Mouse (Mus musculus): ENCODE data around the gene Bmp8a. TPM values are rescaled to one million over a fixed set of nuclear protein-coding genes. Genes with fewer than 3 reads are reported as not detected.

The Bmp8a gene
- polyA plus RNA-seq (2015; fragmentation: Nextera tagmentation; extraction: Ambion mirVana): 0.09 and 0.21 TPM in 2 replicates

- no peaks in the 10 kb centered on the region for H3K36me3 ChIP-seq (ENCODE audit: control insufficient read depth, insufficient read depth)
- H3K27me3 ChIP-seq (ENCODE audit: control insufficient read depth, insufficient read depth, low read depth, low read length): peaks cover 39% of the 10 kb centered on the region
- H3K9ac ChIP-seq (ENCODE audit: low read depth, low read length): peak within 1 kb of the TSS; percentile 33; the same call in 1 of the 2 replicates
- H3K27ac ChIP-seq (ENCODE audit: low read length): no peak within 1 kb of the TSS
- peak; percentile 77 for ATAC-seq (ENCODE audit: low read depth)
- under 1% methylated on average over 65 of the region's 65 CpGs for WGBS (ENCODE audit: insufficient replicate concordance)
- peaks cover 14% of the 10 kb centered on the region for H3K4me1 ChIP-seq (ENCODE audit: control insufficient read depth, low read depth, low read length)
- H3K9me3 ChIP-seq (replicated peaks; ENCODE audit: control insufficient read depth, low read length): no peaks in the 10 kb centered on the region
- H3K4me3 ChIP-seq (ENCODE audit: low read depth, low read length): peak within 1 kb of the TSS; percentile 62
- peak within 1 kb of the TSS; percentile 77 for H3K4me2 ChIP-seq (ENCODE audit: low read depth, low read length)
These were observed at the start of gene Bmp8a for GRCm38 (mm10) chr4:123342642-123343470. Gene Bmp8a, minus strand, starts transcription at chr4:123343252.

DNA sequence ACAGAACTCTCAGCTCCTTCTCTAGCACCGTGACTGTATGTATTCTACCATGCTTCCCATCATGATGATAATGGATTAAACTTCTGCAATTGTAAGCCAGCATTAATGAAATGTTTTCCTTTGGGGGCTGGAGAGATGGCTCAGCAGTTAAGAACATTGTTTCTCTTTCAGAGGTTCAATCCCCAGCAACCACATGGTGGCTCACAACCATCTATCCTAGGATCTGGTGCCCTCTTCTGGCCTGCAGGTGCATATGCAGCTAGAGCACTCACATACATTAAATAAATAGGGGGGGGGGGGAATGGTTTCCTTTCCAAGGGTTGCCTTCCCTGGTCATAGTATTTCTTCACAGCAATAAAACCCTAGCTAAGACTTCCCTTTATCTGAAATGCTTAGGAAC, 49.1 kb upstream of the Bmp8a start:
- Histone ChIP-seq H3K9ac (ENCODE audit: low read depth, low read length) (no peak overlapping the region), H3K9me3 (replicated peaks; ENCODE audit: control insufficient read depth, low read length) (no peaks in the 10 kb centered on the region), H3K4me3 (ENCODE audit: low read depth, low read length) (no peak overlapping the region), H3K27me3 (ENCODE audit: control insufficient read depth, insufficient read depth, low read depth, low read length) (no peaks in the 10 kb centered on the region), H3K4me1 (ENCODE audit: control insufficient read depth, low read depth, low read length) (no peaks in the 10 kb centered on the region), H3K27ac (ENCODE audit: low read length) (no peak overlapping the region), H3K4me2 (ENCODE audit: low read depth, low read length) (no peak overlapping the region), H3K36me3 (ENCODE audit: control insufficient read depth, insufficient read depth) (peaks cover 20% of the 10 kb centered on the region)
- WGBS (ENCODE audit: insufficient replicate concordance): 97% methylated on average over 1 of the region's 1 CpGs
- no peak for ATAC-seq (ENCODE audit: low read depth)

DNA sequence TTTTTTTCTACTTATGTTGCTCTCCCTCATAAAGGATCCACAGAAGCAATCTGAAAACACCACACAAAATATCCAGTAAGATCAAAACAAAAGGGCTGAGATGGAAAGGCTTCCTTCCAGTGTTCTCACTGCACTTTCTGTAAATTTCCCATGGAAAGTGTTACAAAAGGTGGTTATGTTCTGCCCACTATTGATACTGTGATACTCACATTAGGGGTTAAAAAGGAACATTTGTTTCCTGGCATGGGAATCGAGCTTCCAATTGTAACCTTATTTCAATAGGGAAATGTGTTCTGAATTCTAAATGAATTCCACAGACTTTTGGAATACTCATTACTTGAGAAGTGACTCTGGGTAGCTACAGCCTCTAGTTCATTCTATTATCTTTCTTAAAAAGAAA, 42.0 kb upstream of the Bmp8a start:
- Histone ChIP-seq H3K4me3 (ENCODE audit: low read depth, low read length) (no peak overlapping the region), H3K9me3 (replicated peaks; ENCODE audit: control insufficient read depth, low read length) (no peaks in the 10 kb centered on the region), H3K9ac (ENCODE audit: low read depth, low read length) (no peak overlapping the region), H3K27me3 (ENCODE audit: control insufficient read depth, insufficient read depth, low read depth, low read length) (no peaks in the 10 kb centered on the region), H3K4me1 (ENCODE audit: control insufficient read depth, low read depth, low read length) (no peaks in the 10 kb centered on the region), H3K27ac (ENCODE audit: low read length) (no peak overlapping the region), H3K4me2 (ENCODE audit: low read depth, low read length) (no peak overlapping the region), H3K36me3 (ENCODE audit: control insufficient read depth, insufficient read depth) (peaks cover 31% of the 10 kb centered on the region)
- no peak for ATAC-seq (ENCODE audit: low read depth)
- 66% methylated on average over 1 of the region's 1 CpGs for WGBS (ENCODE audit: insufficient replicate concordance)

GRCm38 (mm10) chr4:123383173-123383572, 40.1 kb upstream of the Bmp8a start:
- ATAC-seq (ENCODE audit: low read depth): no peak
- 77% methylated on average over 7 of the region's 7 CpGs for WGBS (ENCODE audit: insufficient replicate concordance)
- H3K36me3 ChIP-seq (ENCODE audit: control insufficient read depth, insufficient read depth): peaks cover 29% of the 10 kb centered on the region
- H3K4me2 ChIP-seq (ENCODE audit: low read depth, low read length): no peak overlapping the region
- no peak overlapping the region for H3K27ac ChIP-seq (ENCODE audit: low read length)
- H3K4me1 ChIP-seq (ENCODE audit: control insufficient read depth, low read depth, low read length): no peaks in the 10 kb centered on the region
- H3K27me3 ChIP-seq (ENCODE audit: control insufficient read depth, insufficient read depth, low read depth, low read length): no peaks in the 10 kb centered on the region
- no peak overlapping the region for H3K9ac ChIP-seq (ENCODE audit: low read depth, low read length)
- no peak overlapping the region for H3K4me3 ChIP-seq (ENCODE audit: low read depth, low read length)
- H3K9me3 ChIP-seq (replicated peaks; ENCODE audit: control insufficient read depth, low read length): no peaks in the 10 kb centered on the region

DNA sequence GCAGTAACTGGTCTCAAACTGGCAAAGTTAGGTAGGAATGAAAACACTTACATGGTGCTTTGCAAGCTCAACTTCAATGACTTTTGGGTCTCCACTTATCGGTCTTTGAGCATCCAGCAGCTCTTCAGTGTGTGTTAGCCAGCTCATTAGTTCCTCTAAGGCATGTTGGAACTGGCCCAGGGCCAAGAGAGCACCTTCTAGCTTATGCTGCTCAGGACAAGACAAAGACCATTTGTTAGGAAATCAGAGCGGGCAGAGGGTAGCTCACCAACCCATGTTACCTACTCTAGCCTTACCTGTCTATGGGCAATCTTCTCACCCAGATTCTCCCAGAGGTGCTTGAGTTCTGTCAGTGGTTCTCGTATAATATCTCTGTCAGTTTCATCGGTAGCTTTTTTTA, 39.0 kb upstream of the Bmp8a start:
- H3K4me2 ChIP-seq (ENCODE audit: low read depth, low read length): no peak overlapping the region

GRCm38 (mm10) chr4:123381598-123381997, 38.5 kb upstream of the Bmp8a start:
- Histone ChIP-seq H3K9me3 (replicated peaks; ENCODE audit: control insufficient read depth, low read length) (no peaks in the 10 kb centered on the region), H3K36me3 (ENCODE audit: control insufficient read depth, insufficient read depth) (peaks cover 30% of the 10 kb centered on the region), H3K27me3 (ENCODE audit: control insufficient read depth, insufficient read depth, low read depth, low read length) (no peaks in the 10 kb centered on the region), H3K4me1 (ENCODE audit: control insufficient read depth, low read depth, low read length) (no peaks in the 10 kb centered on the region), H3K4me3 (ENCODE audit: low read depth, low read length) (no peak overlapping the region), H3K9ac (ENCODE audit: low read depth, low read length) (no peak overlapping the region), H3K4me2 (ENCODE audit: low read depth, low read length) (no peak overlapping the region), H3K27ac (ENCODE audit: low read length) (no peak overlapping the region)
- ATAC-seq (ENCODE audit: low read depth): no peak
- 86% methylated on average over 11 of the region's 11 CpGs for WGBS (ENCODE audit: insufficient replicate concordance)

More for the DNA sequence above, 39.0 kb upstream of the Bmp8a start:
- Histone ChIP-seq H3K27ac (ENCODE audit: low read length) (no peak overlapping the region), H3K9me3 (replicated peaks; ENCODE audit: control insufficient read depth, low read length) (no peaks in the 10 kb centered on the region), H3K27me3 (ENCODE audit: control insufficient read depth, insufficient read depth, low read depth, low read length) (no peaks in the 10 kb centered on the region), H3K9ac (ENCODE audit: low read depth, low read length) (no peak overlapping the region), H3K36me3 (ENCODE audit: control insufficient read depth, insufficient read depth) (peaks cover 28% of the 10 kb centered on the region), H3K4me1 (ENCODE audit: control insufficient read depth, low read depth, low read length) (no peaks in the 10 kb centered on the region), H3K4me3 (ENCODE audit: low read depth, low read length) (no peak overlapping the region)
- WGBS (ENCODE audit: insufficient replicate concordance): 80% methylated on average over 4 of the region's 4 CpGs
- no peak for ATAC-seq (ENCODE audit: low read depth)

DNA sequence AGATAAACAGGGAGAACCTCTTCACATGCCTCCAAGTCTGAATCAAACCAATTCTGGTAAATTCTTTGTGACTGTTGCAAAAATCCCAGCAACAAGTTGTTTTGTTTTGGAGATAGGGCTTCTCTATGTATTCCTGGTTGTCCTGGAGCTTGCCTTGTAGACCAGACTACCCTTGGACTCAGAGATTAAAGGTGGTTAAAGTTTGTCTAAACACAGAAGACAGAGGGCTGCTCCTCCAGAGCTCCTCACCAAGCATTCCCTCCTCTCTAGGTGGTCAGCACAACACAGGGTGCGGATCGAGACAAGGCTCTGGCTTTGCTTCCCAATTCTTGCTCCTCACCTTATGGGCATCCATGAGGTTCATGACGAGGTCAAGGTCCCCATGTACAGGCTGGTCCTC, 33.0 kb upstream of the Bmp8a start:
- WGBS (ENCODE audit: insufficient replicate concordance): 91% methylated on average over 3 of the region's 3 CpGs
- Histone ChIP-seq H3K9ac (ENCODE audit: low read depth, low read length) (no peak overlapping the region), H3K4me2 (ENCODE audit: low read depth, low read length) (no peak overlapping the region), H3K4me3 (ENCODE audit: low read depth, low read length) (no peak overlapping the region), H3K36me3 (ENCODE audit: control insufficient read depth, insufficient read depth) (peaks cover 26% of the 10 kb centered on the region), H3K9me3 (replicated peaks; ENCODE audit: control insufficient read depth, low read length) (no peaks in the 10 kb centered on the region), H3K4me1 (ENCODE audit: control insufficient read depth, low read depth, low read length) (no peaks in the 10 kb centered on the region), H3K27me3 (ENCODE audit: control insufficient read depth, insufficient read depth, low read depth, low read length) (no peaks in the 10 kb centered on the region), H3K27ac (ENCODE audit: low read length) (no peak overlapping the region)
- ATAC-seq (ENCODE audit: low read depth): no peak

DNA sequence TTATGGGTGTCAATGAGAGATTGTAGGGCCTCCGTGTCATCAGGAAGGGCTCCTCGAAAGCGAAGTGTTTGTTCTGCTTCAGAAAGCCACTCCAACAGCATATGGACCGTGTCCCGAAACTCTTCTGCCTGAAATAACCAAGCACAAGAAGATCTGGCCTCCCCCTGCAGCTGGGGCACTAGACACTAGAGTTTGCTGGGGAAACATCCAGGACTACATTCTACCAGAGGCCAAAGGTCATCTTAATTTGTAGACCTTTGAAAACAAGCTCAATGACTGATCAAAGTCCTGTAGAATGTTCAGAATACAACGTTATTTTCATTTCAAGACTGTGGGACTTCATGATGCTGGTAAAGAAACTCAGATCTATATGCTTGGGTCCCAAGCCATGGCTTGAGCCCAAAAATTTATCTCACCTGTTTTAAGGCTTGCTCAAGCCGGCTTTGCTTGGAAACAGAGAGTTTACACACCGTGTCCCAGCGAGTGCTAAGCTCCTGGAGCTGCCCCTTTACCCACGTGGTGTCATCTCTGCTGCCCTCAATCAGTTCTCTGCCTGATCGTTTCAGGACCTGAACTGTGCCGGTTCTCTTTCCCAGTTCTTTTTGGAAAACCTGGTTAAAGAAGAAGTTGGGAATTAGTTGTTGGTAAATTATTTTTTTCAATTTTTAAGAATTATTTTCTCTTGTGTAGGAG, 31.4 kb upstream of the Bmp8a start:
- H3K4me2 ChIP-seq (ENCODE audit: low read depth, low read length): no peak overlapping the region
- no peaks in the 10 kb centered on the region for H3K27me3 ChIP-seq (ENCODE audit: control insufficient read depth, insufficient read depth, low read depth, low read length)
- no peak overlapping the region for H3K4me3 ChIP-seq (ENCODE audit: low read depth, low read length)
- H3K27ac ChIP-seq (ENCODE audit: low read length): 0 out of 2 replicates have a peak overlapping the region, but pooled peaks have one; percentile 19
- H3K9ac ChIP-seq (ENCODE audit: low read depth, low read length): no peak overlapping the region
- 78% methylated on average over 12 of the region's 12 CpGs for WGBS (ENCODE audit: insufficient replicate concordance)
- ATAC-seq (ENCODE audit: low read depth): peak; percentile 58
- H3K9me3 ChIP-seq (replicated peaks; ENCODE audit: control insufficient read depth, low read length): no peaks in the 10 kb centered on the region
- peaks cover 38% of the 10 kb centered on the region for H3K36me3 ChIP-seq (ENCODE audit: control insufficient read depth, insufficient read depth)
- H3K4me1 ChIP-seq (ENCODE audit: control insufficient read depth, low read depth, low read length): no peaks in the 10 kb centered on the region

DNA sequence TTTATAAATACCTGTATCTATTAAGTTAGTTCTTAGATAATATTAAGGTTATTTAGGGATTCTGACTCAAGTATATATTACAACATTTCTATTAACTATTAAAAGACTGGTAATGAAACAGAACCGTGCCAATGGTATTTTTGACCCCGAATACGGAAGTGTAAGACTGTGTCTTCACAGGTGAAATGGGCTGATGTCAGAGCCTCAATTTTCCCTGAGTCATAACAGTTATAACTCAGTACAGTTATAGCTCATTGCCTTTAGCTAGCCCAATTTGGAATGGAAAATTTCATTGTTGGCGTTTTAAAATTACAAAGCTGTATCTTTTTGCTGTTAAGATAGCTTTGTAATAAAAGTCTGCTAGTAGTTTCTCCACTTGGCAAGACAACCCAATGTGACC, 20.5 kb upstream of the Bmp8a start:
- no peaks in the 10 kb centered on the region for H3K4me1 ChIP-seq (ENCODE audit: control insufficient read depth, low read depth, low read length)
- H3K27me3 ChIP-seq (ENCODE audit: control insufficient read depth, insufficient read depth, low read depth, low read length): no peaks in the 10 kb centered on the region
- no peak overlapping the region for H3K27ac ChIP-seq (ENCODE audit: low read length)
- no peaks in the 10 kb centered on the region for H3K9me3 ChIP-seq (replicated peaks; ENCODE audit: control insufficient read depth, low read length)
- 86% methylated on average over 4 of the region's 4 CpGs for WGBS (ENCODE audit: insufficient replicate concordance)
- ATAC-seq (ENCODE audit: low read depth): no peak
- no peak overlapping the region for H3K4me3 ChIP-seq (ENCODE audit: low read depth, low read length)
- H3K4me2 ChIP-seq (ENCODE audit: low read depth, low read length): no peak overlapping the region
- peaks cover 18% of the 10 kb centered on the region; the same call in 1 of the 2 replicates for H3K36me3 ChIP-seq (ENCODE audit: control insufficient read depth, insufficient read depth)
- no peak overlapping the region for H3K9ac ChIP-seq (ENCODE audit: low read depth, low read length)
